Mouse (Mus musculus): ENCODE data around the gene Nxph1.

The Nxph1 gene

GRCm38 (mm10) chr6:8948131-8948470 lies at the start of gene Nxph1:
TSS of gene Nxph1 (plus strand) at chr6:8948431.
- no peak for DNase-seq (ENCODE audit: low read depth, low spot score)

- DNase-seq (ENCODE audit: low read depth, low spot score): no peak
These were observed 48.1 kb upstream of the Nxph1 start for GRCm38 (mm10) chr6:8900021-8900728.

GRCm38 (mm10) chr6:8900729-8901122 lies 47.5 kb upstream of the Nxph1 start:
- DNase-seq (ENCODE audit: low read depth, low spot score): no peak

GRCm38 (mm10) chr6:8907917-8908316 lies 40.3 kb upstream of the Nxph1 start:
- DNase-seq (ENCODE audit: low read depth, low spot score): no peak

- DNase-seq (ENCODE audit: low read depth, low spot score): no peak
These were observed 34.8 kb upstream of the Nxph1 start for GRCm38 (mm10) chr6:8913404-8913803.

GRCm38 (mm10) chr6:8914682-8915081 lies 33.5 kb upstream of the Nxph1 start:
- DNase-seq (ENCODE audit: low read depth, low spot score): no peak

GRCm38 (mm10) chr6:8924481-8924880 lies 23.8 kb upstream of the Nxph1 start:
- no peak for DNase-seq (ENCODE audit: low read depth, low spot score)

GRCm38 (mm10) chr6:8935241-8935640 lies 13.0 kb upstream of the Nxph1 start:
- no peak for DNase-seq (ENCODE audit: low read depth, low spot score)

- DNase-seq (ENCODE audit: low read depth, low spot score): peak; percentile 63
These were observed 12.5 kb upstream of the Nxph1 start for GRCm38 (mm10) chr6:8935705-8936104.

- DNase-seq (ENCODE audit: low read depth, low spot score): no peak
These were observed 12.1 kb upstream of the Nxph1 start for GRCm38 (mm10) chr6:8936168-8936567.

- no peak for DNase-seq (ENCODE audit: low read depth, low spot score)
These were observed 510 bp downstream of the Nxph1 start for GRCm38 (mm10) chr6:8948471-8949411.

- no peak for DNase-seq (ENCODE audit: low read depth, low spot score)
These were observed 1.5 kb downstream of the Nxph1 start for GRCm38 (mm10) chr6:8949665-8950201.

GRCm38 (mm10) chr6:8950611-8951325 lies 2.5 kb downstream of the Nxph1 start:
- no peak for DNase-seq (ENCODE audit: low read depth, low spot score)

- peak; percentile 57 for DNase-seq (ENCODE audit: low read depth, low spot score)
These were observed 3.1 kb downstream of the Nxph1 start for GRCm38 (mm10) chr6:8951326-8951695.

GRCm38 (mm10) chr6:8951884-8952590 lies 3.8 kb downstream of the Nxph1 start:
- no peak for DNase-seq (ENCODE audit: low read depth, low spot score)

- DNase-seq (ENCODE audit: low read depth, low spot score): no peak
These were observed 7.7 kb downstream of the Nxph1 start for GRCm38 (mm10) chr6:8955817-8956529.

- no peak for DNase-seq (ENCODE audit: low read depth, low spot score)
These were observed 8.7 kb downstream of the Nxph1 start for GRCm38 (mm10) chr6:8956743-8957528.

GRCm38 (mm10) chr6:8957529-8957887 lies 9.3 kb downstream of the Nxph1 start:
- no peak for DNase-seq (ENCODE audit: low read depth, low spot score)

- DNase-seq (ENCODE audit: low read depth, low spot score): no peak
These were observed 10.1 kb downstream of the Nxph1 start for GRCm38 (mm10) chr6:8958081-8958919.
